Comparison of ENCODE assay signal across 23 mouse cellular contexts in genomic region chr3:102177837-102178615, GRCm38 (mm10).
"Had no signal": no experiment of that assay in that cellular context is flagged by ENCODE, and none has a peak within 500 bp of the region (broad histone marks: within the 10 kb centered on the region; RNA-seq: fewer than 3 reads in every experiment).

No protein-coding gene starts in this region.

- H3K4me3 ChIP-seq: gastrocnemius, adult 2 months; heart, embryonic 10.5 days; heart, embryonic 12.5 days; hindbrain, embryonic 10.5 days; hindbrain, embryonic 12.5 days; intestine, embryonic 15.5 days; layer of hippocampus, adult 2 months; left cerebral cortex, adult 2 months; limb, embryonic 10.5 days; limb, embryonic 12.5 days; liver, embryonic 13.5 days had no signal

- H3K4me2 ChIP-seq: heart, embryonic 12.5 days; hindbrain, embryonic 12.5 days; hindbrain, embryonic 14.5 days; intestine, embryonic 15.5 days; limb, embryonic 12.5 days; liver, embryonic 11.5 days; liver, embryonic 13.5 days had no signal

- H3K27me3 ChIP-seq: heart, embryonic 12.5 days; hindbrain, embryonic 12.5 days; intestine, embryonic 15.5 days; limb, embryonic 12.5 days; liver, embryonic 13.5 days had no signal

- DNase-seq: gastrocnemius, adult 2 months; gastrocnemius, postnatal 10 days; gastrocnemius, postnatal 25 days; heart, postnatal 10 days; heart, postnatal 4 days; kidney, adult 18-20 months; kidney, adult 8-10 months; kidney, postnatal 10 days; kidney, postnatal 25 days; kidney, postnatal 4 days; liver; liver, embryonic 13.5 days had no signal
